Mouse (Mus musculus) heart, embryonic 15.5 days (tissue): ENCODE results near the gene Dpf2. TPM values are rescaled to one million over a fixed set of nuclear protein-coding genes. Genes with fewer than 3 reads are reported as not detected.

Experiments
- ATAC-seq: fragments of 200-750 bp; cut with Nextera tagmentation; replicated peaks from 2 replicates; pipeline ENCODE4 v1.8.0; 2017; ENCODE audit warnings: low read depth, moderate TSS enrichment; ENCODE audit not compliant: insufficient number of reproducible peaks, insufficient read depth, low FRiP score
- H3K27ac ChIP-seq: fragments of 300-500 bp; sonication (generic); 2 replicates; pipeline ENCODE4 v1.5.1; 2015; ENCODE audit warnings: mild to moderate bottlenecking, inconsistent platforms
- H3K27me3 ChIP-seq: fragments of 300-500 bp; sonication (generic); 2 replicates; pipeline ENCODE4 v1.6.1; 2015; ENCODE audit warnings: inconsistent platforms
- H3K36me3 ChIP-seq: fragments of 300-500 bp; sonication (generic); 2 replicates; pipeline ENCODE4 v1.6.1; 2015; ENCODE audit warnings: mild to moderate bottlenecking, inconsistent platforms
- H3K4me1 ChIP-seq: fragments of 300-500 bp; sonication (generic); replicated peaks from 2 replicates; pipeline ENCODE4 v1.6.1; 2015; ENCODE audit warnings: inconsistent platforms
- H3K4me2 ChIP-seq: fragments of 300-500 bp; sonication (generic); 2 replicates; pipeline ENCODE4 v1.6.1; 2015; ENCODE audit warnings: inconsistent platforms, mild to moderate bottlenecking, moderate library complexity
- H3K4me3 ChIP-seq: fragments of 300-500 bp; sonication (generic); 2 replicates; pipeline ENCODE4 v1.5.1; 2015; ENCODE audit warnings: mild to moderate bottlenecking, inconsistent platforms
- H3K9ac ChIP-seq: fragments of 300-500 bp; sonication (generic); 2 replicates; pipeline ENCODE4 v1.6.1; 2015; ENCODE audit warnings: mild to moderate bottlenecking, inconsistent platforms
- H3K9me3 ChIP-seq: fragments of 300-500 bp; sonication (generic); replicated peaks from 2 replicates; pipeline ENCODE4 v1.6.1; 2016; ENCODE audit warnings: inconsistent platforms
- WGBS: fragments of 180-500 bp; shearing (Covaris S2); methylation state at CpG from one replicate; pipeline ENCODE4 v1.1.7; 2015; ENCODE audit warnings: mixed read lengths; 5-methylcytosine and 5-hydroxymethylcytosine counted together
- polyA plus RNA-seq: library from polyadenylated mRNA; unstranded; fragments of >200 nt; fragmentation: Nextera tagmentation; extraction: Ambion mirVana; gene quantifications from 2 replicates; pipeline ENCODE4 v1.2.1, GENCODE M21; 2015

The Dpf2 gene
- polyA plus RNA-seq, 1 experiment from 2014 or later = 81.9 TPM

GRCm38 (mm10) chr19:5945891-5946290 lies 33.1 kb upstream of the Dpf2 start:
- no peaks in the 10 kb centered on the region for H3K27me3 ChIP-seq
- H3K4me2 ChIP-seq = no peak overlapping the region
- no peaks in the 10 kb centered on the region for H3K9me3 ChIP-seq
- no peak overlapping the region for H3K4me3 ChIP-seq
- H3K36me3 ChIP-seq = peaks cover 27% of the 10 kb centered on the region
- no peak overlapping the region for H3K9ac ChIP-seq
- peak overlapping the region; percentile 72 for H3K27ac ChIP-seq
- WGBS = 45% methylated on average over 8 of the region's 8 CpGs
- no peak for ATAC-seq
- peaks cover 44% of the 10 kb centered on the region for H3K4me1 ChIP-seq

- H3K4me1 ChIP-seq = peaks cover 51% of the 10 kb centered on the region
- no peak overlapping the region for H3K4me3 ChIP-seq
- no peak overlapping the region for H3K9ac ChIP-seq
- no peaks in the 10 kb centered on the region for H3K27me3 ChIP-seq
- peak overlapping the region; percentile 72 for H3K27ac ChIP-seq
- peaks cover 21% of the 10 kb centered on the region for H3K36me3 ChIP-seq
- 19% methylated on average over 7 of the region's 7 CpGs for WGBS
- peak overlapping the region; percentile 11 for H3K4me2 ChIP-seq
- peak; percentile 70 for ATAC-seq
- no peaks in the 10 kb centered on the region for H3K9me3 ChIP-seq
Observed at GRCm38 (mm10) chr19:5945027-5945426, 32.2 kb upstream of the Dpf2 start.

DNA sequence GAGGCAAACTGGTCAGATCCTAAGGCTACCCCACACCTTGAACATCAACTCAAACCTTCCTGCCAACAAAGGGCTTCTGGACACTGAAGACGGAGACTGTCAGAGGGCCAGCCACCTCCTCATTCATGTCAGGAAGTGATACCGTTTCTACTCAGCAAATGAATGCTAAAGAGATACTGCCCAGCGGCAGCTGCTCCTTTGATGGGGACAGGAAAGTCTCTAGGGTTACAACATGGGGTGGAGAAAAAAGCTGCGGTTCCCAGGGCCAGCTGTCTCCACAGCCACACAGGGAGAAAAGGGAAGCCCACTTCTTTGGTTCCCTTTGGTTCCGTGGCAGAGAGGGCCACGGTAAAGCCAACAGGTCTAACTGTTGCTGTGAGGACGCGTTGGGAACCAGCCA lies 31.3 kb upstream of the Dpf2 start:
- no peak overlapping the region for H3K4me3 ChIP-seq
- WGBS = 42% methylated on average over 8 of the region's 8 CpGs
- H3K4me2 ChIP-seq = no peak overlapping the region
- H3K27me3 ChIP-seq = no peaks in the 10 kb centered on the region
- no peak overlapping the region for H3K9ac ChIP-seq
- H3K36me3 ChIP-seq = peaks cover 20% of the 10 kb centered on the region
- H3K9me3 ChIP-seq = no peaks in the 10 kb centered on the region
- H3K27ac ChIP-seq = peak overlapping the region; percentile 72
- ATAC-seq = no peak
- H3K4me1 ChIP-seq = peaks cover 57% of the 10 kb centered on the region

- WGBS = 88% methylated on average over 15 of the region's 15 CpGs
- Histone ChIP-seq H3K4me2 (no peak overlapping the region), H3K9ac (no peak overlapping the region)
Observed at GRCm38 (mm10) chr19:5943404-5943803, 30.6 kb upstream of the Dpf2 start.

GRCm38 (mm10) chr19:5942581-5942980 lies 29.8 kb upstream of the Dpf2 start:
- Histone ChIP-seq H3K4me1 (peaks cover 69% of the 10 kb centered on the region), H3K27ac (no peak overlapping the region), H3K36me3 (peaks cover 17% of the 10 kb centered on the region), H3K4me2 (no peak overlapping the region), H3K9me3 (no peaks in the 10 kb centered on the region), H3K9ac (no peak overlapping the region), H3K4me3 (no peak overlapping the region), H3K27me3 (no peaks in the 10 kb centered on the region)
- 64% methylated on average over 7 of the region's 7 CpGs for WGBS
- no peak for ATAC-seq

More at GRCm38 (mm10) chr19:5943404-5943803, 30.6 kb upstream of the Dpf2 start:
- Histone ChIP-seq H3K27me3 (no peaks in the 10 kb centered on the region), H3K36me3 (peaks cover 20% of the 10 kb centered on the region), H3K4me3 (no peak overlapping the region), H3K27ac (no peak overlapping the region), H3K9me3 (no peaks in the 10 kb centered on the region), H3K4me1 (peaks cover 61% of the 10 kb centered on the region)
- ATAC-seq = no peak

DNA sequence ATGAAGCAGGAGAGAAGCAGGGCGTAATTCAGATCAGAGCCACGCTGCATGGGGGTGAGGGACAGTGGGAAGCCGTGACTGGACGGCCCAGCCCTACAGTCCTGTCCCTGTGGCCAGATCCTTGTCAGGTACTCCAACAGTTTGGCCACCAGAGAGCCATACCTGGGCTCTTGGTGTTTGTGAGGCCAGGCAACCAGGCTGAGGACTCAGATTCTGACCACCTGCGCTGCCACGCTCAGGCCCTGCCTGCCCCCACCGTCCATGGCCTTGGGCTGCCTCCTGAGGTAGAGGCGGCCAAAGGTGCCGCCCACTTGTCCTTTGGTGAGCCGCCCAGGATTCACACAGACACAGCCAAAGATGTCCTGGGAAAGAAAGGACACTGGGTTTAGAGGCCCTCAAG lies 27.8 kb upstream of the Dpf2 start:
- Histone ChIP-seq H3K36me3 (peaks cover 15% of the 10 kb centered on the region; the same call in 1 of the 2 replicates), H3K4me2 (no peak overlapping the region), H3K9me3 (no peaks in the 10 kb centered on the region), H3K4me1 (peaks cover 67% of the 10 kb centered on the region), H3K27me3 (no peaks in the 10 kb centered on the region), H3K27ac (peak overlapping the region; percentile 71), H3K4me3 (no peak overlapping the region), H3K9ac (no peak overlapping the region)
- no peak for ATAC-seq
- 79% methylated on average over 10 of the region's 10 CpGs for WGBS

DNA sequence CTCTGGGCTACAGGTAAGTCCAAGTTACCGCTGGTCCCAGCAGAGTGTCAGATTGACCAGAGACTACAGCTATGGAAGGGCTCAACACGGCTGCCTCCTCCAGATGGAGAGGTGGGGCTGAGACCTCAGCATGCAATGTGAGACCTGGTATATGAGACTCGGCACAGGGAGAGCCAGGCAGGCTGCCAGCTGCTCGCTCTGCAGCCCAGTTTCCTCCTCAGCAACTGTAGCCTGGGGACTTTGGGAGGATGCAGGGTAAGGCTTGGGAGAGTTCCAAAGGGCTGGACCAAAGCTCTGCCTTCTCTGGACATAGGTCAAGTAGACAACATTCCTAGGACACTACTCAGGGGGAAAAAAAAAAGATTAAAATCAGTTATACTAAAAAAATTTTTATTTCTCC lies 27.4 kb upstream of the Dpf2 start:
- no peak overlapping the region for H3K4me3 ChIP-seq
- ATAC-seq = 0 out of 2 replicates have a peak, but pooled peaks have one; percentile 25
- no peaks in the 10 kb centered on the region for H3K27me3 ChIP-seq
- 41% methylated on average over 4 of the region's 4 CpGs for WGBS
- H3K9me3 ChIP-seq = no peaks in the 10 kb centered on the region
- H3K36me3 ChIP-seq = peaks cover 15% of the 10 kb centered on the region; the same call in 1 of the 2 replicates
- H3K9ac ChIP-seq = peak overlapping the region; percentile 26; the same call in 1 of the 2 replicates
- peaks cover 67% of the 10 kb centered on the region for H3K4me1 ChIP-seq
- H3K27ac ChIP-seq = peak overlapping the region; percentile 71
- no peak overlapping the region for H3K4me2 ChIP-seq

DNA sequence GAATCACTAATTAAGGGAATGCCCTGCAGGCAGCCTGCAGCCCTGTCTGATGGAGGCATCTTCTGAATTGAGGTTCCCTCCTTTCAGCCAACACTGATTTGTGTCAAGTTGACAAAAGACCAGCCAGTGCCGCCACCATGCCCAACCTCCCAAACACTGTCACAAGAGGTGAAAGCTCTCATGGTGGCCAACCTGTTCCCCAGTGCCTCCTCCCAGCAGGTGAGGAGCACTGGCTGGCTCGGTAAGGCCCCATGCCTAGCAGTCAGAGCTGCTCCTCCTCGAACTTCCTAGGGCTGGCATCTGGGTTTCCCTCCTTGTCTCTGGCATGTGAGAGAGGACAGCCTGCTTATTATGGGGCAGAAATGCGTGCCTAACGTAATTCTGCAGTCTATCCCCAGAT lies 26.9 kb upstream of the Dpf2 start:
- Histone ChIP-seq H3K27me3 (no peaks in the 10 kb centered on the region), H3K4me3 (no peak overlapping the region), H3K4me1 (peaks cover 67% of the 10 kb centered on the region), H3K27ac (peak overlapping the region; percentile 71), H3K4me2 (no peak overlapping the region), H3K9me3 (no peaks in the 10 kb centered on the region), H3K36me3 (peaks cover 15% of the 10 kb centered on the region; the same call in 1 of the 2 replicates), H3K9ac (peak overlapping the region; percentile 26; the same call in 1 of the 2 replicates)
- ATAC-seq = no peak
- WGBS = 77% methylated on average over 5 of the region's 5 CpGs

DNA sequence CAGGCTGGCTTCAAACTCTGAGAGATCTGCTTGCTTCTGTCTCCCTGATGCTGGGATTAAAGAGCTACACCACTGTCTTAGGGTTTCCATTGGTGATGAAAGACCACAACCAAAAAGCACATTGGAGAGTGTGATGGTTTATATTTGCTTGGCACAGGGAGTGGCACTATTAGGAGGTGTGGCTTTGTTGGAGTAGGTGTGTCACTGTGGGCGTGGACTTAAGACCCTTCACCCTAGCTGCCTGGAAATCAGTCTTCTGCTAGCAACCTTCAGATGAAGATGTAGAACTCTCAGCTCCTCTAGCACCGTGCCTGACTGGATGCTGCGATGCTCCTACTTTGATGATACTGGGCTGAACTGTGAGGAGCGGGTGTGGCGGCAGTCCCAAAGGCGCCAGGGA lies 25.7 kb upstream of the Dpf2 start:
- H3K4me3 ChIP-seq = no peak overlapping the region
- H3K9ac ChIP-seq = no peak overlapping the region
- H3K36me3 ChIP-seq = peaks cover 15% of the 10 kb centered on the region; the same call in 1 of the 2 replicates
- ATAC-seq = no peak
- no peak overlapping the region for H3K4me2 ChIP-seq
- H3K9me3 ChIP-seq = no peaks in the 10 kb centered on the region
- H3K27ac ChIP-seq = 0 out of 2 replicates have a peak overlapping the region, but pooled peaks have one; percentile 62
- WGBS = 83% methylated on average over 6 of the region's 6 CpGs
- H3K27me3 ChIP-seq = no peaks in the 10 kb centered on the region
- H3K4me1 ChIP-seq = peaks cover 58% of the 10 kb centered on the region

GRCm38 (mm10) chr19:5937836-5938406 lies 25.1 kb upstream of the Dpf2 start:
- peaks cover 15% of the 10 kb centered on the region; the same call in 1 of the 2 replicates for H3K36me3 ChIP-seq
- H3K9me3 ChIP-seq = no peaks in the 10 kb centered on the region
- 8% methylated on average over 14 of the region's 14 CpGs for WGBS
- H3K4me1 ChIP-seq = peaks cover 53% of the 10 kb centered on the region
- H3K27me3 ChIP-seq = no peaks in the 10 kb centered on the region
- H3K4me3 ChIP-seq = no peak overlapping the region
- peak overlapping the region; percentile 62 for H3K27ac ChIP-seq
- H3K9ac ChIP-seq = 0 out of 2 replicates have a peak overlapping the region, but pooled peaks have one; percentile 14
- H3K4me2 ChIP-seq = peak overlapping the region; percentile 49
- no peak for ATAC-seq

DNA sequence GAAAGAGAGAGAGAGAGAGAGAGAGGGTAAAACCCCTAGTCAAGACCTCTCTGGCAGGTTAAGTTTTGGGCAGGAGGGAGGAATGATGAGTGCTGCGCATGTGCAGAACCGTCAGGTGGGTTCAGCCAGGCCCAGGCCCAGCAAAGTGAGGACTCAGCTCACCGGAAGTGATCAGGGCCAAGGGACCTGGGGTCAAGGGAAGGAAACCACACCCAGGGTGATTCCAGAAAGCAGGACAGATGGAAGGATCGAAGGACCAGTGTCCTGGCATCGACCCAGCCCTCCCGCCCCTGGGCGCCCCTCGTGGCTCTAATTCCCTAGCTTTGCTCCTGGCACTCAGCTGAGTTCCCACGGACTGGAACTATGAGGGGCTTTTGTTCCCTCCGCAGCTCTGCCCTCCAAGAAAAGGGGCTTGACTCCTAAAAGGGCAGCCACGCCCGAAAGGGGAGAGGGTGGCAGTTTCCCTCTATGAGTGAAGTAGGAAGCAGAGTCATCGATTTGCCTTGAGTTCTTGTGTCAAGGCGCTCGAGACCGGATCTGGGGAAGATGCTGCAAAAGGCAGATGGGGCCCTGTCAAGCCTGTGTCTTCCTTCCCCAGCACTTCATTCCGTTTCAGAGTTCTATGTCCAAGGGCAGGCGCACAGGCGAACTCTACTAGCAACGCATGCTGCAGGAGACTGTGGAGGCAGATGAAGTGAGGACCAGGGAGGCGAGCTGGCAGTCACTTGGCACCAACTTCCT lies 24.5 kb upstream of the Dpf2 start:
- Histone ChIP-seq H3K4me1 (peaks cover 47% of the 10 kb centered on the region), H3K4me2 (peak overlapping the region; percentile 49; the same call in 1 of the 2 replicates), H3K9me3 (no peaks in the 10 kb centered on the region), H3K4me3 (no peak overlapping the region), H3K27me3 (no peaks in the 10 kb centered on the region), H3K27ac (peak overlapping the region; percentile 62), H3K36me3 (peaks cover 15% of the 10 kb centered on the region; the same call in 1 of the 2 replicates), H3K9ac (0 out of 2 replicates have a peak overlapping the region, but pooled peaks have one; percentile 14)
- WGBS = 67% methylated on average over 21 of the region's 21 CpGs
- no peak for ATAC-seq
